10 mouse cellular contexts compared by ENCODE assay signal in the genomic region with DNA sequence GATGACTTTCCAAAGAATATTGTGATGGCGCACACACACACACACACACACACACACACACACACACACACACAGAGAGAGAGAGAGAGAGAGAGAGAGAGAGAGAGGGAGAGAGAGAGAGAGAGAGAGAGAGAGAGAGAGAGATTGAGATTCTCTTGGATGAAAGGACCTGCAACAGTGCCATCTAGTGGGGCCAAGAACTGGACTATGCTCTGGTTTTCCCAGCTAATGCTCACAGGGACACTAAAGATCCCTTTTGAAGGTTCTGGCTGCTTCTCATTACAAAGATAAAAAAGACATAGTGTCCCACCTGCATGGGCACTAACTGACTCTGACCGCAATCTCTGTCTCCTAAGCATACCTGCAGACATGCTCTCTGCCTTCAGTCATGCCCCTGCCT. TPM values are rescaled to one million over a fixed set of nuclear protein-coding genes. Genes with fewer than 3 reads are reported as not detected.
DNase-seq lines count a peak whose midpoint lies in the region; ATAC-seq and TF ChIP-seq lines count a peak whose summit lies in the region.
"Not testable (repeated sequence)": the region's sequence is repeated elsewhere in the genome, so short reads cannot be mapped to it uniquely, and the experiment has no call there.
"Had no signal": no experiment of that assay in that cellular context is flagged by ENCODE, and none has a peak within 500 bp of the region (broad histone marks: within the 10 kb centered on the region; RNA-seq: fewer than 3 reads in every experiment).

No protein-coding gene starts in this region.

- not testable (repeated sequence) for H3K27ac ChIP-seq in heart, embryonic 10.5 days; kidney, postnatal 0 days

- TF ChIP-seq CTCF in kidney, postnatal 0 days (IDR thresholded peaks at IDR 0.05; ENCODE audit: low read depth): peak; percentile 74

- not testable (repeated sequence) for H3K4me3 ChIP-seq in heart, embryonic 10.5 days; kidney, postnatal 0 days (replicated peaks; ENCODE audit: low read depth, low read length)

- DNase-seq in adrenal gland, adult 2 months: peak; percentile 43
- peak; percentile 34 for DNase-seq in embryo, embryonic 9.5 days (ENCODE audit: extremely low spot score)
- peak; percentile 64 for DNase-seq in heart, embryonic 10.5 days (ENCODE audit: low spot score)
- peak; percentile 67 for DNase-seq in kidney, postnatal 0 days (ENCODE audit: low spot score)
- peak; percentile 50 to 58 for DNase-seq in left cerebral cortex, postnatal 25 days (ENCODE audit: low spot score in 2 of 2)
- peak; percentile 28 for DNase-seq in lung, postnatal 25 days (ENCODE audit: low spot score)
- DNase-seq in right cerebral cortex, adult 2 months (ENCODE audit: low spot score in 2 of 2): peak; percentile 59 to 70

- H3K36me3 ChIP-seq in heart, embryonic 10.5 days; kidney, postnatal 0 days (ENCODE audit: insufficient read depth, low read length): not testable (repeated sequence)

- H3K27me3 ChIP-seq in heart, embryonic 10.5 days (ENCODE audit: insufficient read depth, poor library complexity, severe bottlenecking): peaks cover 20% of the 10 kb centered on the region; the same call in 1 of the 2 replicates
- H3K27me3 ChIP-seq in kidney, postnatal 0 days (ENCODE audit: insufficient read depth, low read length): not testable (repeated sequence)

- H3K9me3 ChIP-seq in heart, embryonic 10.5 days; kidney, postnatal 0 days (replicated peaks; ENCODE audit: low read length): not testable (repeated sequence)

- ATAC-seq in kidney, postnatal 0 days (replicated peaks; ENCODE audit: low FRiP score, low read depth): not testable (repeated sequence)

- H3K4me1 ChIP-seq in heart, embryonic 10.5 days; kidney, postnatal 0 days (replicated peaks; ENCODE audit: insufficient read depth, low read length): not testable (repeated sequence)

- H3K9ac ChIP-seq in kidney, postnatal 0 days (ENCODE audit: low read depth, low read length): not testable (repeated sequence)

- 70% methylated on average over 2 of the region's 2 CpGs for WGBS in heart, embryonic 10.5 days
- 81% methylated on average over 2 of the region's 2 CpGs for WGBS in kidney, postnatal 0 days

- H3K4me2 ChIP-seq in kidney, postnatal 0 days (ENCODE audit: low read length): not testable (repeated sequence)

- intact Hi-C loops in left cerebral cortex, postnatal 25 days (cut with DNase I): loop anchor here (1.0 to 2.0 kb wide), 2 partner anchors 163 to 195 kb away; no protein-coding TSS in a partner anchor

RNA-seq across cellular contexts. Expression of a gene that starts 32.8 kb away (rescaled TPM):
- total RNA-seq in adrenal gland, adult 2 months (2021): not detected
- not detected in 2 replicates for polyA plus RNA-seq in adrenal gland, adult 2 months (2012; rRNA removed)
- not detected in 2 replicates for polyA plus RNA-seq in heart, embryonic 10.5 days (2016; fragmentation: Nextera tagmentation; extraction: Ambion mirVana)
- polyA plus RNA-seq in kidney, postnatal 0 days (2015; fragmentation: Nextera tagmentation; extraction: Ambion mirVana): not detected in 2 replicates
- total RNA-seq in left cerebral cortex, postnatal 25 days (2021): not detected
- polyA plus RNA-seq: embryonic facial prominence, embryonic 13.5 days; heart, embryonic 16.5 days; lung, embryonic 15.5 days had no signal

RNA-seq across cellular contexts. Expression of a gene that starts 46.8 kb away (rescaled TPM):
- not detected for total RNA-seq in adrenal gland, adult 2 months (2021)
- not detected in 2 replicates for polyA plus RNA-seq in adrenal gland, adult 2 months (2012; rRNA removed)
- not detected in 2 replicates for polyA plus RNA-seq in heart, embryonic 10.5 days (2016; fragmentation: Nextera tagmentation; extraction: Ambion mirVana)
- polyA plus RNA-seq in kidney, postnatal 0 days (2015; fragmentation: Nextera tagmentation; extraction: Ambion mirVana): not detected in 2 replicates
- total RNA-seq in left cerebral cortex, postnatal 25 days (2021): not detected
- polyA plus RNA-seq: embryonic facial prominence, embryonic 13.5 days; heart, embryonic 16.5 days; lung, embryonic 15.5 days had no signal

RNA-seq across cellular contexts. Expression of a gene that starts 55.0 kb away (rescaled TPM):
- not detected for total RNA-seq in adrenal gland, adult 2 months (2021)
- polyA plus RNA-seq in adrenal gland, adult 2 months (2012; rRNA removed): 0.12 TPM in 1 of 2 replicates, not detected in the other
- 0.34 TPM in 1 of 2 replicates, not detected in the other for polyA plus RNA-seq in heart, embryonic 10.5 days (2016; fragmentation: Nextera tagmentation; extraction: Ambion mirVana)
- not detected in 2 replicates for polyA plus RNA-seq in kidney, postnatal 0 days (2015; fragmentation: Nextera tagmentation; extraction: Ambion mirVana)
- not detected for total RNA-seq in left cerebral cortex, postnatal 25 days (2021)
- polyA plus RNA-seq: embryonic facial prominence, embryonic 13.5 days; heart, embryonic 16.5 days; lung, embryonic 15.5 days had no signal
